Mouse (Mus musculus) liver, adult (tissue): ENCODE measurements around the gene Acsbg2.

ENCODE experiments used
- GATA4 ChIP-seq: IDR thresholded peaks from 2 replicates; pipeline ENCODE4 v1.6.1; 2014; ENCODE audit warnings: mild to moderate bottlenecking, low read length; ENCODE audit not compliant: insufficient replicate concordance

The Acsbg2 gene

DNA sequence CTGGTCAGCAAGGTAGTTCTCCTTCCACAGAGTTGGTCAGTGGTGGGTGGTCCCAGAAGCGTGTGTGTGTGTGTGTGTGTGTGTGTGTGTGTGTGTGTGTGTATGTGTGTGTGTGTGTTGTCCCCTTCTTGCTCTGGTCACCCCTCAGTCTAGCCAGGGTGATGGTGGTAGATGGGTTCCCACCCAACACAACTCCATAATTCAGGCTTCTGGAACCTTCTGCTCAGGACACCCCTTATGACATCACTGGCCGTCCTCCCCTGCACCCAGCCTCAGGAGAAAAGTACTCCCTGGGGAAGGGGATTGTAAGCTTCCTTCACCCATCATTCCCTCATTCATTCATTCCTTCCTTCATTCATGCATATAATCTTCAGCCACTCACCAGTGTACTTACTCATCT is at the start of gene Acsbg2:
TSS of gene Acsbg2 (minus strand) at position 211 of the 400 bp plus-strand sequence.
- TF ChIP-seq GATA4: no peak

DNA sequence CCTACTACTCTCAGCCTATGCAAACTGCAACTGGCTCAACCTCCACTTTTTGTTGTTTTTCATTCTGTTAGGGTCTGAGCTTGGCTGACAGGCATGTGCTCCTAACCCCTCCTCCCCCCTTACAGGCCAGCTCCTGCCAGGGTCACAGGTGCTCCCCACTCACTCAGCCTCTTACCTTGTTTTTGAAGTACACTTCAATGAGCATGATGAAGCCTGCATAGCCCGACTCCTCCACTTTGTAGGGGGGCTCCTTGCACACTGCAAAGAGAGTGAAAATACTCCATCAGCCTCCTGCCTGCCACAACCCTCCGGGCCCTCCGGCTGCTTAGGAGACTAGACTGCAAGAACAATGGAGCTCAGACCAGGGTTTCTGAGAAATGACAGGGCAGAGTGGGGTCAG is 45.5 kb upstream of the Acsbg2 start:
- TF ChIP-seq GATA4: no peak

DNA sequence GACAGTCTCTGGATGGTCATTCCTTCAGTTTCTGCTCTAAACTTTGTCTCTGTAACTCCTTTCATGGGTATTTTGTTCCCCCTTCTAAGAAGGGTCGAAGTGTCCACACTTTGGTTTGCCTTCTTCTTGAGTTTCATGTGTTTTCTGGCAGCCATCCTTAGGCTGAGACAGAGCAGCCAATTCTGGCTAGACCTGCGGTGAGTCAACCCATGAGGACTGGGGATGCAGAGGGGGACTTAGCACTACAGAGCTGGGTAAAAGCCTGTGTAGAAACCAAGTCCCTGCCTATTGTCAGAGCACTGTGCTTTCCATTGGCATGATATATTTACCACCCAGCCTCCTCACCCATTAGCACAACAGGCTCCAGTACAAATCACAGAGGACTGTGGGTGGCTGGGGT is 42.9 kb upstream of the Acsbg2 start:
- no peak for TF ChIP-seq GATA4

DNA sequence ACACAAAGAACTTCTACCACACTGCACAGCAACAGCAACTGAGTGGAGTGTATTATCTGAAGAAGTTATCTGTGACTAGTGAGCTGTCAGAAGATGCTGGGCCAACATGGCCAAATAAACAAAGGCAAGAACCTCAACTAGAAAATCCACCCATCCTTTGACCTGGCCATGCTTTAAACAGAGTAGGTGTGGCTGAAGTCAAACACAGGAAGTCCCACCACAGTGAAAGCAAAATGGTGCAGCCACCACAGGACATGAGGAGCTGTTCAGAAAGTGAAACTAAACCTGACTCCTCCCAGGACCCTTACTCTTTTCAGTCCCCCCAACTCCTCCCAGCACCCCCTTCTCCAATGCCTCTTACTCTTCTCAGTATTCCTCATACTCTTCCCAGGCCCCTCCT is 39.2 kb upstream of the Acsbg2 start:
- TF ChIP-seq GATA4: no peak

DNA sequence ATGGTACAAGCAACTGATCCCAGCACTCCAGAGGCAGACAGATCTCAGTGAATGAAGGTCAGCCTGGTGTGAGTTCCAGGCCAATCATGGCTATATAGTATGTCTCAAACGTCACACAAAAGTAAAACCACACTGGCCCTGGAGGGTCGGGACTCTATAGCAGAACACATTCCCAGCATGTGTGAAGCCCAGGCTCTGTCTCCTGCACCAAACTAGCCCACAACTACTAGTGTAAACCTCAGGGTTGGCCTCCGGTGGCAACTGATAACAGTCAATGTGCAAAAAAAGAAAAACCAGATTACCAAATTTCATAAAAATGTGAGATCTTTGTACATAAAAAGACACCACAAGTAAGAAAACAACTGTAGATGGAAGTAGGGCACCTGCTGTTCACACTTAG is 38.8 kb upstream of the Acsbg2 start:
- no peak for TF ChIP-seq GATA4

DNA sequence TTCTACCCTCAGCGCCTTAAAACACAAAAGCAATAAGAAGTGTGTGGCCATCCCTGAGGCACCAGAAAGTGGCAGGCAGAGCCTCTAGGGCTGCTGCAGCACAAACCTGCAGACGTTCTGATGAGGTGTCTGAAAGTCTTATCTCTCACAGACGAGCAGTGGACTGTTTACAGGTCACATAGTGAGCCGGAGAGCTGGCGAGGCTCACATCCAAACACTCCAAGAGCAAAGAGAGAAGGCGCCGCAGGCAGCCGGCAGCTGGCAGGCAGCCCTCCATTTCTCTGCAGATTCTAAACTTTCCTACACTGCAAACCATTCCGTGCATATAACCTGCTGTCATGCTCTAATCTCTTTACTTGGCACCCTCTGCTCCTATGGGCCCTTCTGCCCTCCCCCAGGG is 33.6 kb upstream of the Acsbg2 start:
- TF ChIP-seq GATA4: no peak

DNA sequence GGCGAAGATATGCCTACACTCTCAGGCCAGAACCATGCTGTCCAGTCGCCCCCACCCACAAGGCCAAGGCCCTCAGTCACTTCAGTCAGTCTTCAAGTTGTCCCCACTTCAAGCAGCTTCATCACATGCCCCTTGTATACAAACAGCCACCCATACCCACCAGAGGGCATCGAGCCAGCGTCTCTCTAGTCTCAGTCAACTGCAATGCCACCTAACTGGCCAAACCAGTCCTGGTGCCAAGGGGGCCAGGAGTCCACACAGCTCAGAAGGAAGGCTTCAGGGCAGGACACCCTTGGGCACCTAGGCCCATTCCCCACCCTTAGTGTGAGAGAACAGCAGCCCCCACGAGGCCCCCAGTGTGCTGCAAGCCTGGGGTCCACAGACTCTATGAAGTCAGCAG is 32.8 kb upstream of the Acsbg2 start:
- no peak for TF ChIP-seq GATA4

DNA sequence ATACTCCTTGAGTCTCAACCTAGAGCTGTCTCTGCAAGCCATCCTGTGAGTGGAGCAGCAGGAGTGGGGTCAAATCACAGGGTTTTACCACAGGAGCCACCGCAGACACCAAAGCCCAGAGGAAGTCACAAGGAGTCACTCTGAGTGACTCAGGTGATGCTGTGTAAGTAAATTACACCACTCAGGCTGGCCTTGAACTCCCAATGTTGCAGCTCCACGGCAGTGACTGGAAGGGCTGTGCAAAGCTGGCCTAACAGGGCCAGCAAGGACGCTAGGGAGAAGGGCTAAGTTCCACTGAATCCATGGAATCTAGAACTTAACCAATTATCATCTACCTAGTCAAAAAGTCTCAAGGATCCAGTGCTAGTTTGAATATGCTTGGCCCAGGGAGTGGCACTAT is 31.9 kb upstream of the Acsbg2 start:
- TF ChIP-seq GATA4: no peak

DNA sequence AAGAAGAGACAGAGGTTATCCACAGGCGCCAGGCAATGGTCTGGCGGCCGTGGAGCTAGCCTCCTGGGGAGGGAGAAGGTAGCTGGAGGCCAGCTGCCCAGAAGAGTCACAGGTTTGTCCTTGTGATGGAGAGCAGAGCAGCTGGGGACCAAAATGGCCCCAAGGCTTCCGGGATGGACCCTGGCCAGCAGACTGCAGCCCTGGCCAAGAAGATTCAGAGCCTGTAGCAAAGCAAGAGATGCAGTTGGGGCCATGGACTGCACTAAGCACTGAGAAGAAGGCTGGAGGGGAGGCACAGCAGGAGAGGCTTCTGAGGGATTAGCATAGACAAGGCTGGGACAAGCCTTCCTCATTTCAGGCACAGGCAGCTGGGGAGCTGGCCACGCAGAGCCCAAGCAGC is 28.5 kb upstream of the Acsbg2 start:
- no peak for TF ChIP-seq GATA4

DNA sequence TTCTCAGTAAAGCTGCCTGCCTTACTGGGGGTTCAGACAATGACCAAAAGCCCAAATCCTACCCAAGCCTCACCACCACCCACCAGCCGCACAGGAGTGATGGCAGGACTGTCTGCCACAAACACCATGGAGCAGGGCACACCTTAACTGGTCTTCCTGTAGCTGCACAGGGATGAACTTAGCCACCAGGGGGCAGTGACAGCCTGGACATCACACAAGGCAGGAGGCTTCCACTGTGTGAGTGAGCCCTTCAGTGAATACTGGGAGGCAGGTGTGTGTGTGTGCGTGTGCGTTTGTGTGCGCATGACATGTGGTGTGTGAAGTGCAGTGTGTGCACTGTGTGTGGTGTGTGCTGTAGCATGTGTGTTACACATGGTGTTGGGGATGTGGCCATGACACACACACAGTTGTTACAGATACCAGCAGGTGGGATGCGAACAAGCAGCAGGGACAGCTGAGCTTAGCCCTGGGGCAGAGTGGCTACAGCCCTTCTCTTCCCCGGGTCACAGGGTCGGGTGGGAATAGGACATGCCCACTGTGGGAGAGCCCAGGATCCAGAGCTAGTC is 23.5 kb upstream of the Acsbg2 start:
- TF ChIP-seq GATA4: no peak

DNA sequence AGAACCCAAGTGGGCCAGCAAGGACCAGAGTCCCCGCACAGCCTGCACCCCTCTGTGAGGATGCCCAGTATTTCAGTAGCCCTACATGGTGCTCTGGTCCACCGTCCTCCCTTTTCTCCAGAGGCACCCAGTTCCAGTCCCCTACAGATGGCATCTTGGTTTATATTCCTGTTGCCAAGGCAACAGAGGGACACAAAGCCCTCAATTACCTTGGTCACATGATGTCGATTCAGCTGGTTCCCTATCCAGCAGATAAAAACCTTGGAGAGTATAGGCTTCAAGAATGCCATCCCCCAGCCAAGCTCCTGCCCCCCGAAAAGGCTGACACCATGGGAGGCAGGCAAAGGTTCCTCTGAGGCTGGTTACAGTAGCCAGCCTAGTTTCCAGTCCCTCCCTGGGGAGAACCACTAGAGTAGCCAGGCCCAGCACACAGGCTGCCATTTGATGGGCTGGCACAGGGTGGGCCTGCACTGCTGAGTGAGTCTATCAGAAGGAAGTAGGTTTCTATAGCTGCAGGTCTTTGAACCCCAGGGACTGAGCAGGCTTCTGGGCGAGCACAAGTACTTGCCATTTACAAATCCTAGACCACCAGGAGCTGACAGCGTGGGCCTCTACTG is 22.4 kb upstream of the Acsbg2 start:
- no peak for TF ChIP-seq GATA4

DNA sequence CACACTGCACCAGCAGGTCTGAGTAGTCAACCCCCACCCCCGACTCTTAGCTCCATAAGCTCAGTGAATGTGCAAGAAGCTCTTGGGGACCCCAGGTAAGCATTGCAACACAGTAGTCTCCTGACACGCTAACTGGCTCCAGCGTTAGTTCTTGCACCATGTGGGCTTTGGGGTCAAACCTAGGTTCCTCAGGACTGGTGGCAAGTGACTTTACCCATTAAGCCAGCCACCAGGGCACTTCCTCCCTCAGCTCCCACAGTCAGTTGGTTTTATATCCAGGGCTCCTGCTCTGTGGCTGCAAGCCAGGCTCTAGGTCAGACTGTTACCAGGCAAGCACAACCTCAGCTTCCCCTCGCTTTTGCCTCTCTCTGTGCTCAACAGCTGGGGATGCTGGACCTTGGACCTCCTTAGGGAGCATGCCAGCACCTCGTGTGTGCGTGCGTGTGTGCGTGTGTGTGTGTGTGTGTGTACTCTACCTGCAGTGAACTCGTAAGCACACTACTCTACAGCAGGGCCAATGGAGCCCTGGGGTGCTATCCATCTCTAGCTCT is 21.2 kb upstream of the Acsbg2 start:
- no peak for TF ChIP-seq GATA4

DNA sequence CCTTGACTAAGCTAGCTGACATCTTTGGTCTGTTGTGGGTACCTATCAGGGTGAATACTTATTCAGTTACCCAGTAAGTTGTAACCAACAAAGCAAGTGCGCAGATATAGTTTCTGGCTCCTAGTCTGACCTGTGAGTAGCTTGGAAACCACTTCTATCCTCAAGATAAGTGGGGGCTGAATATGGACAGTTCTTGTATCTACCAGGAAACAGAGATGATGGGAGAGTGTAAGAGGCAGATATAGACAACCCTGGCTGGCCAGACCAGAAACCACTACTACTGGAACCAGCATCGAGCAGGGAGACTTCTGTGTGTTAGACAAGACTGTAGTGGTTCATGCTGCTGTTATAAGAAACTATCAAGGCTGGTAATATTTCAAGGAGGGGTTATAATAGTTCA is 15.8 kb upstream of the Acsbg2 start:
- no peak for TF ChIP-seq GATA4

DNA sequence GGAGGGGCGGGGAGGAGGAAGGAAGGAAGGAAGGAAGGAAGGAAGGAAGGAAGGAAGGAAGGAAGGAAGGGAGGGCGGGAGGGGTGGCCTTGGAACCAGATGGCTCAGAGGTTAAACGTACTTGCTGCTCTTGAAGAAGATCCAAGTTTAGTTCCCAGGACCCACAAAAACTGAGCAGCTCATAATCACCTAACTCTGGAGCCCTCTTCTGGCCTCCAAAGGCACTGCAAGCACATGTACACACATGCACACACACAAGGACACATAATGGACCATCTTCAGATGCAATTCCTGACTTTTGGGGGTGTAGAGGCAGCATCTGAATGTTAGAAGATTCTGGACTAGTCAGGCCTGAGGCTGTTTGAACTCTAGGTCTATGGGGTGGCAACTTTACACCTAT is 13.8 kb upstream of the Acsbg2 start:
- TF ChIP-seq GATA4: no peak

DNA sequence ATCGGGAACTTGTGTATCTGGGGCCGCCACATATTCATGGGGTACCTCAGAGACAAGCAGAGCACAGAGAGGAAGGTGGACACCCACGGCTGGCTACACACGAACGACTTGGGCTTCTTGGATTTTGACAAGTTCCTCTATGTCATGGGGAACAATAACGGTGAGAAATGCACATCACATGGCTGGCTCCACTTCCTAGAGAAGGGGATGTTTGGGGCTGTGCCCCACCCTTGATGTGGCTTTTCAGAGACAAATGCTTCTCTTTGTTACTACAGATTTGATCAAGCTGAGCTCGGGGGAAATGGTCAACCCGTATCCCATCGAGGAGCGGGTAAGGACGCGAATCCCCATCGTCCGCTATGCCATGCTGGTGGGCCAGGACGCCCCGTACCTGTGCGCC is 10.6 kb upstream of the Acsbg2 start:
- no peak for TF ChIP-seq GATA4

DNA sequence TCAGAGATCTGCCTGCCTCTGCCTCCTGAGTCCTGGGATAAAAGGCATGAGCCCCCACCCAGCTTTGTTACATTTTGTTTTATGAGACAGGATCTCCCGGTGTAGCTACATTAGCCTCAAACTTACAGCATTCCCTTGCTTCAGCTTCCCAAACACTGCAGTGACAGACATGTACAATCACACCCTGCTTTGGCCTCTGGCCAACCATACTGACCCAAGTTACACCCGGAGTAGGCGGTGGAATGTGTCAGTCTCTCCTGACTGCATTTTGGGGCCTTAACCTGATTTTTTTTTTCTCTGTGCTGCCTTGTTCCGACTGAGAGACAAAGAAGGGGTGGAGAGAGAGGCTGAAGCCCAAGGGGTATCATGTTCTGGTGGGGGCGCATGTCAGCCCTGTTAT is 10.1 kb upstream of the Acsbg2 start:
- no peak for TF ChIP-seq GATA4

DNA sequence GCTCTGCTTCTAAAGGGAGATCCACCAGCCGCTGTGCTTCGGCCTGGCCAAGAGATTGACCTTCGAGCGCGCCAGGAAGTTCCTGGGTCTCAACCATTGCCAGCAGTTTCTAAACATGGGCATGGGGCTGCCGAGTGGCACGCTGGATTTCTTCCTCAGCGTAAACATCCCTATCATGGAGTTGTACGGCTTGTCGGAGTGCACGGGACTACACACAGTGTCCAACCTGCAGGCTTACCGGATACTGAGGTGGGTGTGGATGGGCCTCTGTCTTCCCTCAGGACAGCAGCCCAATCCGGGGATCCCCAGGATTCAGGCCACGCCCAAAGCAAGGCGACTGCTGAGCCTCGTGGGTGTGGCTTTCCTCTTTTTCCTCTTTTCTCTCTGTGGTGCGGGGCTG is 9.4 kb upstream of the Acsbg2 start:
- no peak for TF ChIP-seq GATA4
